Mouse (Mus musculus) gastrocnemius, postnatal 10 days (tissue): ENCODE measurements around the gene Got1. TPM values are rescaled to one million over a fixed set of nuclear protein-coding genes. Genes with fewer than 3 reads are reported as not detected.
"Not testable (repeated sequence)": the region's sequence is repeated elsewhere in the genome, so short reads cannot be mapped to it uniquely, and the experiment has no call there.

Experiments used
- DNase-seq: peaks from one replicate; pipeline ENCODE4 v3.0.0; 2021; ENCODE audit warnings: mixed read lengths
- total RNA-seq, 2 experiments: library from RNA; stranded (reverse); gene quantifications; 2 replicates each; pipeline ENCODE4 v1.2.3; 2021

The Got1 gene
- total RNA-seq, 2 experiments from 2014 or later, result 152 to 177 TPM

- no peak for DNase-seq
Measured at GRCm38 (mm10) chr19:43521996-43522395, 2.4 kb downstream of the Got1 start.

GRCm38 (mm10) chr19:43521362-43521761, 3.0 kb downstream of the Got1 start:
- DNase-seq, result no peak

- no peak for DNase-seq
Measured at GRCm38 (mm10) chr19:43520402-43520801, 4.0 kb downstream of the Got1 start.

- no peak for DNase-seq
Measured at GRCm38 (mm10) chr19:43519226-43519625, 5.2 kb downstream of the Got1 start.

GRCm38 (mm10) chr19:43518261-43518660, 6.1 kb downstream of the Got1 start:
- DNase-seq, result no peak

GRCm38 (mm10) chr19:43517808-43518207, 6.6 kb downstream of the Got1 start:
- no peak for DNase-seq

GRCm38 (mm10) chr19:43517320-43517719, 7.1 kb downstream of the Got1 start:
- no peak for DNase-seq

GRCm38 (mm10) chr19:43516397-43517035, 7.9 kb downstream of the Got1 start:
- DNase-seq, result no peak

- no peak for DNase-seq
Measured at GRCm38 (mm10) chr19:43515668-43516396, 8.6 kb downstream of the Got1 start.

GRCm38 (mm10) chr19:43513874-43514273, 10.5 kb downstream of the Got1 start:
- DNase-seq, result no peak

- DNase-seq, result no peak
Measured at GRCm38 (mm10) chr19:43511621-43512620, 12.5 kb downstream of the Got1 start.

- no peak for DNase-seq
Measured at GRCm38 (mm10) chr19:43510436-43511220, 13.8 kb downstream of the Got1 start.

- DNase-seq, result no peak
Measured at GRCm38 (mm10) chr19:43505441-43505840, 19.0 kb downstream of the Got1 start.

GRCm38 (mm10) chr19:43503593-43503992, 20.8 kb downstream of the Got1 start:
- DNase-seq, result not testable (repeated sequence)

- no peak for DNase-seq
Measured at GRCm38 (mm10) chr19:43502630-43503029, 21.8 kb downstream of the Got1 start.

GRCm38 (mm10) chr19:43498874-43499273, 25.5 kb downstream of the Got1 start:
- DNase-seq, result no peak

GRCm38 (mm10) chr19:43497440-43497839, 27.0 kb downstream of the Got1 start:
- peak; percentile 20 for DNase-seq

GRCm38 (mm10) chr19:43495846-43496245, 28.6 kb downstream of the Got1 start:
- peak; percentile 47 for DNase-seq

GRCm38 (mm10) chr19:43494914-43495313, 29.5 kb downstream of the Got1 start:
- no peak for DNase-seq

GRCm38 (mm10) chr19:43493878-43494277, 30.5 kb downstream of the Got1 start:
- DNase-seq, result no peak

GRCm38 (mm10) chr19:43493316-43493715, 31.1 kb downstream of the Got1 start:
- not testable (repeated sequence) for DNase-seq

- DNase-seq, result no peak
Measured at GRCm38 (mm10) chr19:43487429-43487828, 37.0 kb downstream of the Got1 start.
